Mouse (Mus musculus): ENCODE data around the gene Slc35d2.

The Slc35d2 gene

GRCm38 (mm10) chr13:64120760-64121159 is 8.4 kb downstream of the Slc35d2 start:
- ATAC-seq (ENCODE audit: insufficient number of reproducible peaks, low FRiP score, low TSS enrichment) = no peak

DNA sequence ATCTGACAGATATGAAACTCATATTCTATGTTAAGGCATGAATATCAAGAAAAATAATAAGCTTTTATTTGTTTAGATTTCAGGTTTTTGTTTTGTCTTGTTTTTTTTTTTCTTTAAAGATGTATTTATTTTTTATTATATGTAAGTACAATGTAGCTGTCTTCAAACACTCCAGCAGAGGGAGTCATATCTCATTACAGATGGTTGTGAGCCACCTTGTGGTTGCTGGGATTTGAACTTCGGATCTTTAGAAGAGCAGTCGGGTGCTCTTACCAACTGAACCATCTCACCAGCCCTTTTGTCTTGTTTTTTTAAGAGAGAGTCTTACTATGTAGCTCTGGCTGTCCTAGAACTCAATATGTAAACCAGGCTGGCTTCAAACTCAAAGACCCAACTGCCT is 11.7 kb downstream of the Slc35d2 start:
- ATAC-seq (ENCODE audit: insufficient number of reproducible peaks, low FRiP score, low TSS enrichment) = no peak

DNA sequence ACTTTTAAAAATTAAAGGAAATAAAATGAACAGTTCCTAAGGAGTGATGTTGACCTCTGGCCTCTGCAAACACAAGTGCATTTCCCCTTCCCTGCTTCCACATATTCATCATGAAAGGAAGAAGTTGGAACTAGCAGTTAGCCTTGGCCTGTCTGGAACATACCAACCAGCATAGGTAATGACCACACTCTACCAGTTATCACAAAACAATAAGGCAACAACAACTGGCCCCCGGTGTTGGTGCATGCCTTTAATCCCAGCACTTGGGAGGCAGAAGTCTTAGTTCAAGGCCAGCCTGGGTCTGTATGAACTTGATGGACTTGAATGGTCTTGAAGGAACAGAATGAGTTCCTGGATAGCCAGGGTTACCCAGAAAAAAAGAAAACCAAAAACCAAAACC is 18.7 kb downstream of the Slc35d2 start:
- no peak for ATAC-seq (ENCODE audit: insufficient number of reproducible peaks, low FRiP score, low TSS enrichment)

- peak; percentile 40; the same call in 1 of the 2 replicates for ATAC-seq (ENCODE audit: insufficient number of reproducible peaks, low FRiP score, low TSS enrichment)
Observed at GRCm38 (mm10) chr13:64108381-64108850, 20.8 kb downstream of the Slc35d2 start.

- no peak for ATAC-seq (ENCODE audit: insufficient number of reproducible peaks, low FRiP score, low TSS enrichment)
Observed at GRCm38 (mm10) chr13:64107535-64107934, 21.6 kb downstream of the Slc35d2 start.

- no peak for ATAC-seq (ENCODE audit: insufficient number of reproducible peaks, low FRiP score, low TSS enrichment)
Observed at GRCm38 (mm10) chr13:64107105-64107504, 22.1 kb downstream of the Slc35d2 start.

GRCm38 (mm10) chr13:64105690-64106089 is 23.5 kb downstream of the Slc35d2 start:
- no peak for ATAC-seq (ENCODE audit: insufficient number of reproducible peaks, low FRiP score, low TSS enrichment)

- ATAC-seq (ENCODE audit: insufficient number of reproducible peaks, low FRiP score, low TSS enrichment) = no peak
Observed at GRCm38 (mm10) chr13:64100186-64100585, 29.0 kb downstream of the Slc35d2 start.

DNA sequence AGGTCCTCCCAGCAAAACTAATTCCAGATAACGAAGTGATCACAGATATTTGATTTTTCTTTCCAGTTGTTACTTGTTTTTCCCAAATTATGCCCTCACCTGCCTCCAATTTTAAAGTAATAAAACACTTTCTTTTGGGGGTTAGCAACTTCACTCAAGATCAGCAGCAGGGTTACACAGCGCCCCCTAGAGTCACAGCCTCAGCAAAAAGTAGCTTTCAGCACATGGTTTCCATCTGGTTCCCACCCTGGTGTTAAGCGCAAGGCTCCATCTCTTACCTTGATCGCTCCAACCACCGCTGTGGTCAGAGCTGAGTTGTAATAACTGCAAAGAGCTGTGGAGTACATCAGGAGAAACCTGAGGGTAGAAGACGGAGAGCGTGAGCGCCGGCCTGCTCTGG is 30.2 kb downstream of the Slc35d2 start:
- no peak for ATAC-seq (ENCODE audit: insufficient number of reproducible peaks, low FRiP score, low TSS enrichment)

DNA sequence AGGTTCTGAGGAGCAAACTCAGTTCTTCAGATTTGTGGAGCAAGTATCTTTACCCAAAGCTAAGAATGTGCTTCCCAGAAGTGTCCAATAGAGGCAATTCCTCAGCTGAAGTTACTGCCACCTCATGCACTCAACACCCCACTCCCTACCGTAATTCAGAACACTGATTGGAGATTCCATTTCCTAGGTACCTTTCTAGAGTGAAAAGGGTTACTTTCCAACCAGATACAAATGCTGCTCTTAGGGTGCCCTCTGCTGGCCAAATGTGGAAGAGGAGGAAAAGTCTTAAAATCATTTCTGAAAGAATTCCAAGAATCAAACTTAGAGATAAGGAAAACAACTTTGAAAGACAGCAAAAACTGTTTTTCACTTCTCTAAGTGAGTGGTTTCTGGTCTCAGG is 35.8 kb downstream of the Slc35d2 start:
- ATAC-seq (ENCODE audit: insufficient number of reproducible peaks, low FRiP score, low TSS enrichment) = no peak

GRCm38 (mm10) chr13:64092752-64093151 is 36.4 kb downstream of the Slc35d2 start:
- no peak for ATAC-seq (ENCODE audit: insufficient number of reproducible peaks, low FRiP score, low TSS enrichment)

- no peak for ATAC-seq (ENCODE audit: insufficient number of reproducible peaks, low FRiP score, low TSS enrichment)
Observed at GRCm38 (mm10) chr13:64092141-64092540, 37.0 kb downstream of the Slc35d2 start.

DNA sequence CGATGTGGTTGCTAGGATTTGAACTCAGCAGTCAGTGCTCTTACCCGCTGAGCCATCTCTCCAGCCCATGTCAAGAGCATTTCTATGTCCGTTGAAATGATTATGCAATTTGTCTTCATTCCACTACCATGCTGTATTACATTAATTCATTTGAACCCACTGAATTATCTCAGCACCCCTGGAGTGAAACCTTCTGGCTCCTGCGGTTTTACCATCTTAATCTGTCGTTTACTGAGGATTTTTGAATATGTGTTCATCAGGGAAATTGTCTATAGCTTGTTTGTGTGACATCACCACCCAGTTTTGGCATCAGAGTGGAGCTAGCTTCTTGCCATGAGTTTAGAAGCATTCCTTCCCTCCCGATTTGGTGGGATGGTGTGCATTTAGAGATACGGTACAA is 38.2 kb downstream of the Slc35d2 start:
- ATAC-seq (ENCODE audit: insufficient number of reproducible peaks, low FRiP score, low TSS enrichment) = no peak

DNA sequence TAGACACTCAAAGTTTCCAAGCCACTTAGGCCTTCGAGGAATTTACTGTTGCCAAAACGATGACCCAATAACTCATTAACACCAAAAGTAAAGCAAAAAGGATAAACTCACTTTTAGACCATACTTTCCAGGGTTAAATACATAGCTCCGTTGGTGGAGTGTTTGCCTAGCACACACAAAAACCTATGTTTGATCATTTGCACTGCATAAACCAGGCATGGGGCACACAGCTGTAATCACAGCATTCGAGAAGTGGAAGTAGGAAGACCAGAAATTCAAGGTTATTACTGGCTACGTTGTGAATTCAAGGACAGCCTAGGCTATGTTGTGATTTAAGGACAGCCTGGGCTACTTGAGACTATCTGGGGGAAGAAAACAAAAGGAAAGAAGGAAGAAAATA is 38.9 kb downstream of the Slc35d2 start:
- no peak for ATAC-seq (ENCODE audit: insufficient number of reproducible peaks, low FRiP score, low TSS enrichment)

DNA sequence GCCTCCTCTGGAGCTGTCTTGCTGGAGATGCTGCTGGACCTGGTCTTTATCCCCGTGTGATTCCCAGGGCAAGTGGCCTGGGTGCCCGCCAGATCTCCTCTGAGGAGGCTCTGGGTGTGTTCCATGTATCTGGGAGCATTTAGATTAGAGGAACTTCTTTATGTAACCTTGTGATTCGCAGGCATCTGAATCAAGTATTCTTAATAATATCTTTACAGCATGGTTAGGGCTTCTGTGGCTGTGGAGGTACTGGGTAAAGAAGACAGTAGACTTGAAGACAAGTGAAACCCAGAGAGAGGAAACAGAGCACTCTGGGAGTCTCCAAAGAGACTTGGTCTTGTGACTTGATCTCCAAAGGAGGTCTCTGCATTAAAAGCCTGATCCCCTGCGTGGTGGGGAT is 40.0 kb downstream of the Slc35d2 start, which contains the start of gene Hsd17b3:
Gene Hsd17b3 (minus strand): TSS at position 101 of the 400 bp plus-strand sequence.
- no peak for ATAC-seq (ENCODE audit: insufficient number of reproducible peaks, low FRiP score, low TSS enrichment)

DNA sequence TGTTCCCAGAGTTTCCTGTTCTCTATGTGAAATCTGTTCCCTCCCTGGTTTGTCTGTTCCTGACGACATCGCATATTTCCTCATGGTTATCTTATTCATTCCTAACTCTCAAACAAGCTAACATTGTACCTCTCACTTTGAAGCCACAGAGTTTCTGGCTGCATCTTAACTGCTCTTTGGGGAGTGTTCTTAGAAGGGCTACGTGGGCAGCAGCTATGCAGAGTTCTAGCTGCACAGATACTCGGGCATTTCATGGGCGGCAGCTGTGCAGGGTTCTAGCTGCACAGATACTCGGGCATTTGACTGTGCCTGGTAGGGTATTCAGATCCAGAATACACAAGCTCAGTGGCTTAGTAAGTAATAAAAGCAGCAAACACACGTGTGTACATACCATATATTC is 41.1 kb downstream of the Slc35d2 start:
- no peak for ATAC-seq (ENCODE audit: insufficient number of reproducible peaks, low FRiP score, low TSS enrichment)

DNA sequence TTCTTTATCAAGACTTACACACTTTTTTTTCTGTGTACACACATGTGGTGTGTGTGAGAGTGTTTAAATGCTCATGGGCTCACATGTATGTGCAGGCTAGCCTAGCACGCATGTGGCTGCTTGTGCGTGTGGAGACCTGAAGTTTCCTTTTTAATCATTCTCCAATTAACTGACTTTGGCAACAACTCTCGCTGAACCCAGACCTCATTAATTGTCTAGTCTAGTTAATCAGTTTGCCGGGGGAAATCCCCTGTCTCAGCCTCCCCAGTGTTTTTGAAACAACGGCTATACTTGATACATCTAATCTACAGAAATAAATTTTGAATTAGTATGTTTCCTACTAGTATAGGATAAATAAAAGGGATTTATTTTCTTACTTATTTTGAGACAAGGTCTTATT is 43.1 kb downstream of the Slc35d2 start:
- no peak for ATAC-seq (ENCODE audit: insufficient number of reproducible peaks, low FRiP score, low TSS enrichment)

DNA sequence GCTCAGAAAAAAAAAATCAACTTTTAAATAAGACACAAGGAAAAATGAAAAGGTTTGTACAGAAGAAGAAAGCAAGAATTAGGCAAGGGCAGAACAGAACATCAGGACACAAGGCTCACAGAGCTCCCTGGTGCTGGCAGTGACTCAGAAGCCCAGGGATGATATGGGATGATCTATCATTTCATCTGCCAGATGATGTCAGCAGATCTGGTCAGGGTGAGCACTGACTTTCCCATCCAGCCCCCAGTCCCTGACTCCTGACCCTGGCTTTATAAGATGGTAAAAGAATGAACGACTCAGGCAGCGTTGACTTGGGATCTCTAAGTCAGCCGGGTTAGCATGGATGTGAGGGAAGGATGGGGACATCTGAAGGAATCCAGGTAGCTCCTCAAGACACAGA is 45.8 kb downstream of the Slc35d2 start:
- no peak for ATAC-seq (ENCODE audit: insufficient number of reproducible peaks, low FRiP score, low TSS enrichment)

DNA sequence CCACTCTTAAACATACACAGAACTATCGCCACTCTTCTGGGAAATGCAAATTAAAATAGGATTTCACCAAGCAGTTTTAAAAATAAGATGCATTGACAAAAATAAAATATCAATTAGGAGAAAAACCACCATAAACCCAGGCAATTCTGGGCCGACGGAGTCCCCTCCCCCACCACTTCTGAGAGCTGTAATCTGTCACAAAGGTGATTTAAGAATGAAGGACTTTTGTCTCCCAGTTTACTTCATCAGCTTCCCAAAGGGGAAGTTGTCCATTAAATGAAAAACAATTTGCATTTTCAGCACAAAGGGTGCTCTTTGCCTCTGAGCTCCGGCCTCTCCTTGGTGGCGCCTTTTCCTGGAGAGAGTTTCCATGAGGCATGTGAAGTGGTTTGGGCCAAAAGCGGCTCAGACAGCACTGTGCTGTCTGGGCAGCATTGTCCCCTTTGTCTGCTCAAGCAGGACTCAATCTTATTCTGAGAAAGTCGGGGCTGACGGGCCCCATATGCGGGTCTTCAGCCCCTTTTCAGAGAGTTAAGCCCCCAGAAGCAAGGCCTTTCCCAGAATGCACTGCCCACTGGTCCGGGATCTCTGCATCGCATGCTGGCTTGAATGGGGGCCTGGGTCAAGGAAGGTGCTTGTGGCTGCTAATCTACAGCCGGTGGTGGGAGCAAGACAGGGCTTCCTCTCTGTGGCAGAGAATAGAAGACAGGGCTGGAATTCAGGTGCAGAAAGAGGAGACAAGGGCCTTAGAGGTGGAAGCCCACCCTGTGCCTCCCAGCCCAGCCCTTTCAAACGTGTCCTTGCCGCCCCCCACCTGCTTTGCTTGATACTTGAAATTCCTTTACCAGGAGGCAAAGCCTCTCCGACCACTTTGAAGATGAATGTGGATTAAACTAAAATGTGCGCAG is 47.9 kb downstream of the Slc35d2 start:
- ATAC-seq (ENCODE audit: insufficient number of reproducible peaks, low FRiP score, low TSS enrichment) = no peak

DNA sequence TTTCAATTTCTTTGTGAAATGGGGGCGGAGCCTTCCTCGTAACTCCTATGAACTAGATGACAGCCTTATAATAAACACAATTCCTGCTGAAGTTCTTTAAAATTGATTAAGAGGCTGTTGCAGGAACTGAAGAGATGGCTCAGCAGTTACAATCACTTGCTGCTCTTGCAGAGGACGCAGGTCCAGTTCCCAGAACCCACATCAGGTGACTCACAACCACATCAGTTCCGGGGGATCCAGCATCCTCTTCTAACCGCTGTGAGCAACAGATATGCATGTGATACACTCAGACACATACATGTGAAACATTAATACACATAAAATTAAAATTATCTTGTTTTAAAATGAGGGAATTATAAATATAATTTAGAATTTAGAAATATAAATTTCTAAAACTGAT is 51.6 kb downstream of the Slc35d2 start:
- no peak for ATAC-seq (ENCODE audit: insufficient number of reproducible peaks, low FRiP score, low TSS enrichment)

DNA sequence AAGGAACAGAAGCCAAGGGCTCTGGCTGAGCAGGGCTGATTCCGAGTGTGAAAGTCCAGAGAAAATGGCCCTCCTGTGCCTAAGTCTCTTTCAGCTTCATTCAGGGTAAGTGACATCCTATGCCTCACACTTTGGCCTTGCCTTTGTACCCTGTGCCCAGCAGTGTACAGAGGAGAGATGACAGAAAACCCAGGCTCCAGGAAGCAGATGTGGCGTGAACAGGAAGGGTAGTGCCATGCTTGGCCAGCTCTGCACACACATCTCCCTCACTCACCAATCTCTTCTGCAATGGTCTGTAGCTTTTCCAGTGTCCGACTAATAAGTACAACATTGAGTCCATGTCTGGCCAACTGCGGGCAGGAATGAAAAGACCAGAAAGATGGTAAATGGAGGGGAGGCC is 53.1 kb downstream of the Slc35d2 start:
- no peak for ATAC-seq (ENCODE audit: insufficient number of reproducible peaks, low FRiP score, low TSS enrichment)

- ATAC-seq (ENCODE audit: insufficient number of reproducible peaks, low FRiP score, low TSS enrichment) = no peak
Observed at GRCm38 (mm10) chr13:64066653-64067052, 62.5 kb downstream of the Slc35d2 start.

Data from cerebellum, adult (tissue).